Mouse (Mus musculus): Measurements from ENCODE around the gene Pdzrn3. TPM values are rescaled to one million over a fixed set of nuclear protein-coding genes. Genes with fewer than 3 reads are reported as not detected.

Gene Pdzrn3
- polyA plus RNA-seq, 1 experiment from 2014 or later: 0.46 TPM

GRCm38 (mm10) chr6:101272256-101272655 lies 105.4 kb downstream of the Pdzrn3 start:
- Histone ChIP-seq H3K4me1 (replicated peaks) (peaks cover 61% of the 10 kb centered on the region), H3K9ac (peak overlapping the region; percentile 41), H3K4me3 (replicated peaks) (peak overlapping the region; percentile 43), H3K9me3 (replicated peaks) (no peaks in the 10 kb centered on the region), H3K4me2 (peak overlapping the region; percentile 70), H3K27me3 (no peaks in the 10 kb centered on the region), H3K36me3 (replicated peaks) (no peaks in the 10 kb centered on the region), H3K27ac (replicated peaks) (peak overlapping the region; percentile 88)
- no peak for ATAC-seq (ENCODE audit: insufficient read depth)
- 30% methylated on average over 4 of the region's 4 CpGs for WGBS (ENCODE audit: insufficient replicate concordance)

- Histone ChIP-seq H3K4me3 (replicated peaks) (peak overlapping the region; percentile 43), H3K36me3 (replicated peaks) (no peaks in the 10 kb centered on the region), H3K9me3 (replicated peaks) (no peaks in the 10 kb centered on the region), H3K9ac (peak overlapping the region; percentile 41), H3K4me2 (peak overlapping the region; percentile 70), H3K27me3 (no peaks in the 10 kb centered on the region), H3K4me1 (replicated peaks) (peaks cover 61% of the 10 kb centered on the region), H3K27ac (replicated peaks) (peak overlapping the region; percentile 88)
- WGBS (ENCODE audit: insufficient replicate concordance): 13% methylated on average over 15 of the region's 15 CpGs
- peak; percentile 97 for ATAC-seq (ENCODE audit: insufficient read depth)
These were observed 106.1 kb downstream of the Pdzrn3 start for GRCm38 (mm10) chr6:101271378-101272135.

GRCm38 (mm10) chr6:101270095-101270826 lies 107.4 kb downstream of the Pdzrn3 start:
- 62% methylated on average over 7 of the region's 7 CpGs for WGBS (ENCODE audit: insufficient replicate concordance)
- no peak for ATAC-seq (ENCODE audit: insufficient read depth)
- no peak overlapping the region for H3K9ac ChIP-seq
- H3K36me3 ChIP-seq (replicated peaks): no peaks in the 10 kb centered on the region
- H3K4me1 ChIP-seq (replicated peaks): peaks cover 61% of the 10 kb centered on the region
- no peak overlapping the region for H3K4me3 ChIP-seq (replicated peaks)
- H3K27ac ChIP-seq (replicated peaks): peak overlapping the region; percentile 88; the same call in 1 of the 2 replicates
- H3K4me2 ChIP-seq: 0 out of 2 replicates have a peak overlapping the region, but pooled peaks have one; percentile 70
- H3K9me3 ChIP-seq (replicated peaks): no peaks in the 10 kb centered on the region
- no peaks in the 10 kb centered on the region for H3K27me3 ChIP-seq

GRCm38 (mm10) chr6:101269335-101270094 lies 108.2 kb downstream of the Pdzrn3 start:
- 0 out of 2 replicates have a peak overlapping the region, but pooled peaks have one; percentile 8 for H3K27ac ChIP-seq (replicated peaks)
- H3K9ac ChIP-seq: no peak overlapping the region
- no peak overlapping the region for H3K4me3 ChIP-seq (replicated peaks)
- H3K27me3 ChIP-seq: no peaks in the 10 kb centered on the region
- 0 out of 2 replicates have a peak overlapping the region, but pooled peaks have one; percentile 3 for H3K4me2 ChIP-seq
- no peak for ATAC-seq (ENCODE audit: insufficient read depth)
- H3K36me3 ChIP-seq (replicated peaks): no peaks in the 10 kb centered on the region
- no peaks in the 10 kb centered on the region for H3K9me3 ChIP-seq (replicated peaks)
- 54% methylated on average over 10 of the region's 10 CpGs for WGBS (ENCODE audit: insufficient replicate concordance)
- peaks cover 57% of the 10 kb centered on the region for H3K4me1 ChIP-seq (replicated peaks)

- H3K27ac ChIP-seq (replicated peaks): no peak overlapping the region
- WGBS (ENCODE audit: insufficient replicate concordance): 82% methylated on average over 1 of the region's 1 CpGs
- no peak for ATAC-seq (ENCODE audit: insufficient read depth)
- H3K4me2 ChIP-seq: no peak overlapping the region
- H3K9ac ChIP-seq: no peak overlapping the region
- no peaks in the 10 kb centered on the region for H3K27me3 ChIP-seq
- no peaks in the 10 kb centered on the region for H3K9me3 ChIP-seq (replicated peaks)
- no peaks in the 10 kb centered on the region for H3K36me3 ChIP-seq (replicated peaks)
- H3K4me1 ChIP-seq (replicated peaks): peaks cover 47% of the 10 kb centered on the region
- no peak overlapping the region for H3K4me3 ChIP-seq (replicated peaks)
These were observed 109.4 kb downstream of the Pdzrn3 start for GRCm38 (mm10) chr6:101268266-101268665.

GRCm38 (mm10) chr6:101266787-101267186 lies 110.9 kb downstream of the Pdzrn3 start:
- Histone ChIP-seq H3K4me1 (replicated peaks) (peaks cover 32% of the 10 kb centered on the region), H3K27me3 (no peaks in the 10 kb centered on the region), H3K27ac (replicated peaks) (no peak overlapping the region), H3K36me3 (replicated peaks) (no peaks in the 10 kb centered on the region), H3K4me2 (no peak overlapping the region), H3K9me3 (replicated peaks) (no peaks in the 10 kb centered on the region), H3K4me3 (replicated peaks) (no peak overlapping the region), H3K9ac (no peak overlapping the region)
- no peak for ATAC-seq (ENCODE audit: insufficient read depth)
- WGBS (ENCODE audit: insufficient replicate concordance): 31% methylated on average over 1 of the region's 1 CpGs

- ATAC-seq (ENCODE audit: insufficient read depth): no peak
- 44% methylated on average over 4 of the region's 4 CpGs for WGBS (ENCODE audit: insufficient replicate concordance)
- Histone ChIP-seq H3K4me1 (replicated peaks) (0 out of 2 replicates have a peak, but pooled peaks cover 5% of the 10 kb centered on the region), H3K36me3 (replicated peaks) (no peaks in the 10 kb centered on the region), H3K4me2 (no peak overlapping the region), H3K4me3 (replicated peaks) (no peak overlapping the region), H3K9me3 (replicated peaks) (no peaks in the 10 kb centered on the region), H3K27ac (replicated peaks) (no peak overlapping the region), H3K27me3 (no peaks in the 10 kb centered on the region), H3K9ac (no peak overlapping the region)
These were observed 114.2 kb downstream of the Pdzrn3 start for GRCm38 (mm10) chr6:101263544-101263943.

- H3K4me3 ChIP-seq (replicated peaks): no peak overlapping the region
- ATAC-seq (ENCODE audit: insufficient read depth): no peak
- no peak overlapping the region for H3K27ac ChIP-seq (replicated peaks)
- no peak overlapping the region for H3K4me2 ChIP-seq
- H3K27me3 ChIP-seq: no peaks in the 10 kb centered on the region
- 3% methylated on average over 4 of the region's 4 CpGs for WGBS (ENCODE audit: insufficient replicate concordance)
- no peaks in the 10 kb centered on the region for H3K4me1 ChIP-seq (replicated peaks)
- H3K9me3 ChIP-seq (replicated peaks): no peaks in the 10 kb centered on the region
- H3K36me3 ChIP-seq (replicated peaks): no peaks in the 10 kb centered on the region
- no peak overlapping the region for H3K9ac ChIP-seq
These were observed 116.2 kb downstream of the Pdzrn3 start for GRCm38 (mm10) chr6:101261513-101261912.

- ATAC-seq (ENCODE audit: insufficient read depth): no peak
- H3K4me1 ChIP-seq (replicated peaks): no peaks in the 10 kb centered on the region
These were observed 118.3 kb downstream of the Pdzrn3 start for GRCm38 (mm10) chr6:101259411-101259810.

GRCm38 (mm10) chr6:101257418-101257817 lies 120.3 kb downstream of the Pdzrn3 start:
- no peak for ATAC-seq (ENCODE audit: insufficient read depth)
- Histone ChIP-seq H3K4me1 (replicated peaks) (no peaks in the 10 kb centered on the region), H3K9ac (no peak overlapping the region), H3K4me3 (replicated peaks) (no peak overlapping the region), H3K27me3 (no peaks in the 10 kb centered on the region), H3K4me2 (no peak overlapping the region), H3K36me3 (replicated peaks) (no peaks in the 10 kb centered on the region), H3K27ac (replicated peaks) (no peak overlapping the region), H3K9me3 (replicated peaks) (no peaks in the 10 kb centered on the region)
- 62% methylated on average over 6 of the region's 6 CpGs for WGBS (ENCODE audit: insufficient replicate concordance)

More at GRCm38 (mm10) chr6:101259411-101259810, 118.3 kb downstream of the Pdzrn3 start:
- Histone ChIP-seq H3K9ac (no peak overlapping the region), H3K4me2 (no peak overlapping the region), H3K36me3 (replicated peaks) (no peaks in the 10 kb centered on the region), H3K9me3 (replicated peaks) (no peaks in the 10 kb centered on the region), H3K4me3 (replicated peaks) (no peak overlapping the region), H3K27me3 (no peaks in the 10 kb centered on the region), H3K27ac (replicated peaks) (no peak overlapping the region)
- WGBS (ENCODE audit: insufficient replicate concordance): 72% methylated on average over 5 of the region's 5 CpGs

GRCm38 (mm10) chr6:101254652-101255051 lies 123.0 kb downstream of the Pdzrn3 start:
- Histone ChIP-seq H3K27ac (replicated peaks) (no peak overlapping the region), H3K4me3 (replicated peaks) (no peak overlapping the region), H3K4me2 (no peak overlapping the region), H3K9ac (no peak overlapping the region), H3K27me3 (no peaks in the 10 kb centered on the region), H3K36me3 (replicated peaks) (no peaks in the 10 kb centered on the region), H3K9me3 (replicated peaks) (no peaks in the 10 kb centered on the region), H3K4me1 (replicated peaks) (no peaks in the 10 kb centered on the region)
- 41% methylated on average over 4 of the region's 4 CpGs for WGBS (ENCODE audit: insufficient replicate concordance)
- no peak for ATAC-seq (ENCODE audit: insufficient read depth)

Measured in liver, embryonic 15.5 days (tissue).